Mouse (Mus musculus) bone marrow macrophage, adult 2 months (primary cell): ENCODE measurements around the gene Acvr1.

ENCODE experiments used
- CTCF ChIP-seq: IDR thresholded peaks from 2 replicates; pipeline ENCODE4 v1.5.1; 2012; ENCODE audit warnings: low read depth, mild to moderate bottlenecking, low read length, moderate library complexity
- POLR2A ChIP-seq: IDR thresholded peaks from 2 replicates; pipeline ENCODE4 v1.6.1; 2012; ENCODE audit warnings: mild to moderate bottlenecking, low read depth, low read length, borderline replicate concordance

GRCm38 (mm10) chr2:58350657-58351056 is 216.3 kb downstream of the Acvr1 start:
- TF ChIP-seq POLR2A (no peak), CTCF (no peak)
